Mouse (Mus musculus): ENCODE measurements around the gene Rbm48. TPM values are rescaled to one million over a fixed set of nuclear protein-coding genes. Genes with fewer than 3 reads are reported as not detected.

Rbm48 gene
- 4.1 and 4.6 TPM in 2 replicates for polyA plus RNA-seq (2015; fragmentation: Nextera tagmentation; extraction: Ambion mirVana)

DNA sequence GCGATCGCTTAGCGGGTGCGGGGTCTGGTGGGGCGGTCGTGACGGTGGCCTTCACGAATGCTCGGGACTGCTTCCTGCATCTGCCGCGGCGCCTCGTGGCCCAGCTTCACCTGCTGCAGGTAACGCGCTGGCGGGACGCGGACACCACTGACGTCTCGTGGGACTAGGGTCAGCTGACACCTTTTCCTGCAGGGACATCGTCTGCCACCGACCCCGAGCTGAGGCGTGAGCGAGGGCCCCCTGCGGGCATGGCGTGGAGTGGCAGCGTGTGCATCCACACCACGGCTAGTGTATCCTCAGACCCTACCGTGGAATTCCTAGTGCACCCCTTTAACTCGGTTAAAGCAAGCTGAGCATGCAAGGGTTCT is at the start of gene Rbm48:
TSS of gene Rbm48 (minus strand) at position 187 of the 368 bp plus-strand sequence.
- Histone ChIP-seq H3K4me1 (ENCODE audit: insufficient read depth) (peaks cover 13% of the 10 kb centered on the region), H3K9ac (replicated peaks) (peak within 1 kb of the TSS; percentile 78), H3K27me3 (ENCODE audit: insufficient read depth, low read length) (no peaks in the 10 kb centered on the region), H3K27ac (ENCODE audit: low read depth) (peak within 1 kb of the TSS; percentile 84), H3K36me3 (replicated peaks; ENCODE audit: insufficient read depth, low read length) (peaks cover 5% of the 10 kb centered on the region; the same call in 1 of the 2 replicates), H3K4me2 (ENCODE audit: low read depth, low read length) (peak within 1 kb of the TSS; percentile 90), H3K4me3 (ENCODE audit: low read depth, low read length) (peak within 1 kb of the TSS; percentile 88), H3K9me3 (ENCODE audit: low read length) (no peaks in the 10 kb centered on the region)
- TF ChIP-seq CTCF (IDR thresholded peaks at IDR 0.05; ENCODE audit: low read depth), result peak; percentile 81
- no peak for TF ChIP-seq EP300 (IDR thresholded peaks at IDR 0.05; ENCODE audit: low read depth)
- under 1% methylated on average over 31 of the region's 31 CpGs for WGBS (ENCODE audit: insufficient replicate concordance)
- DNase-seq (peak; percentile 84), ATAC-seq (peak; percentile 81)

DNA sequence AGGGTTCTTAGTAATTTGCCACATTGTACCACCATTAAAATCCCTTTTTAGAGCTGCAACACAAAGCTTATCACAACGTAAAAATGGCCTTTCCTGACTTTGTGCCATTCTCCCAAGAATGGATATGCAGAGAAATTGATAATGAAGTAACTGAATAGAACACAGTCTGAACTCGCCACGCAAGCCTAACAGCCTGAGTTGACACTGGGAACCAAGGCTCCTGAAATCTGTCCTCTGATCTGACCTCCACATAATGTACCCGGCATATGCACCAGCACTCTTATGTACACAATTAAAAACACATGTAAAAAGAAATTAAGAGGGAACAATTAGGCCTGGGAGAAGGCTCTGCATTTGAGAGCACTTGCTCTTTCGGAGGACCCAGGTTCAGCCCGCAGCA is 48.9 kb upstream of the Rbm48 start:
- 0 out of 2 replicates have a peak overlapping the region, but pooled peaks have one; percentile 3 for H3K4me2 ChIP-seq (ENCODE audit: low read depth, low read length)
- no peaks in the 10 kb centered on the region for H3K27me3 ChIP-seq (ENCODE audit: insufficient read depth, low read length)
- H3K36me3 ChIP-seq (replicated peaks; ENCODE audit: insufficient read depth, low read length), result peaks cover 25% of the 10 kb centered on the region
- H3K4me3 ChIP-seq (ENCODE audit: low read depth, low read length), result no peak overlapping the region
- no peak for DNase-seq
- no peak overlapping the region for H3K27ac ChIP-seq (ENCODE audit: low read depth)
- no peak for ATAC-seq
- 82% methylated on average over 6 of the region's 6 CpGs for WGBS (ENCODE audit: insufficient replicate concordance)
- H3K9me3 ChIP-seq (ENCODE audit: low read length), result no peaks in the 10 kb centered on the region
- no peak for TF ChIP-seq EP300 (IDR thresholded peaks at IDR 0.05; ENCODE audit: low read depth)
- no peak for TF ChIP-seq CTCF (IDR thresholded peaks at IDR 0.05; ENCODE audit: low read depth)
- H3K9ac ChIP-seq (replicated peaks), result no peak overlapping the region
- H3K4me1 ChIP-seq (ENCODE audit: insufficient read depth), result peaks cover 10% of the 10 kb centered on the region; the same call in 1 of the 2 replicates

DNA sequence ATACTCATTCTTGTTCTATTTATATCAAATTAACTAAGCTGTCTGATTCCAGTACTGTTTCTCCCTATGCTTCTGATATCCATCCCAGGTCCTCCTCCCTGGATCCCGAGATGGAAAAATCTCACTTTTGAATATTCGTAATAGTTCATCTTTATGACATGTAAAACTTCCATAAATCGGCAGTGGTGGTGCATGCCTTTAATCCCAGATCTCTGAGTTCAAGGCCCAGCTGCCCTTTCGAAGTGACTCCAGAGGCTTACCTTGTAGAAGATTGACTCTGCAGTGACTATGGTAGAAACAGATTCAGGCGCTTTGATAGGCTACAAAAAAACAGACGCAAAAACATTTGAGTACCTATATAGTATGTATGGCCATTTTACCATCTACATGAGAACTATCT is 48.2 kb upstream of the Rbm48 start:
- H3K4me3 ChIP-seq (ENCODE audit: low read depth, low read length), result no peak overlapping the region
- 90% methylated on average over 6 of the region's 6 CpGs for WGBS (ENCODE audit: insufficient replicate concordance)
- no peak overlapping the region for H3K9ac ChIP-seq (replicated peaks)

DNA sequence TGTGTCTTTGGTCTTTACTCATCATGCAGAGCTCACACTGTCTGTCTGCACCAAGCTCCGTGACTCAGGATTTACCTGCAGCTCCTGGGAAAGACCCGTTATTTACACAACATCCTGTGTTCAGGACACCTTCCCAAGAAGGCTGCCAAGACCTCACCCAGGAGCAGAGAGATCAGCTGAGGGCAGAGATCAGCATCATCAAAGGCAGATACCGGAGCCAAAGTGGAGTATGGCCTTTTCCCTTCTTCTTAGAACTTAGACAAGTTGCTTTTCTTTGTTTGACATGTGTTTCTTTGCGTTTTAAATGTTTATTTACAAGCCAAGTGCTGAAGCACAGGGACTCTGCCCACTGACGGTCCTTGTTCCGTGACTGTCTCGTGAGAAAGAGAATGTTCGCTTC is 38.9 kb upstream of the Rbm48 start:
- Histone ChIP-seq H3K27ac (ENCODE audit: low read depth) (no peak overlapping the region), H3K4me1 (ENCODE audit: insufficient read depth) (no peaks in the 10 kb centered on the region), H3K9ac (replicated peaks) (no peak overlapping the region), H3K4me2 (ENCODE audit: low read depth, low read length) (no peak overlapping the region), H3K36me3 (replicated peaks; ENCODE audit: insufficient read depth, low read length) (peaks cover 21% of the 10 kb centered on the region), H3K4me3 (ENCODE audit: low read depth, low read length) (no peak overlapping the region), H3K9me3 (ENCODE audit: low read length) (no peaks in the 10 kb centered on the region), H3K27me3 (ENCODE audit: insufficient read depth, low read length) (no peaks in the 10 kb centered on the region)
- no peak for ATAC-seq
- 74% methylated on average over 8 of the region's 8 CpGs for WGBS (ENCODE audit: insufficient replicate concordance)
- no peak for DNase-seq
- TF ChIP-seq CTCF (IDR thresholded peaks at IDR 0.05; ENCODE audit: low read depth) (no peak), EP300 (IDR thresholded peaks at IDR 0.05; ENCODE audit: low read depth) (no peak)

More for the DNA sequence above, 48.2 kb upstream of the Rbm48 start:
- Histone ChIP-seq H3K36me3 (replicated peaks; ENCODE audit: insufficient read depth, low read length) (peaks cover 26% of the 10 kb centered on the region), H3K4me2 (ENCODE audit: low read depth, low read length) (no peak overlapping the region), H3K27me3 (ENCODE audit: insufficient read depth, low read length) (no peaks in the 10 kb centered on the region), H3K27ac (ENCODE audit: low read depth) (no peak overlapping the region), H3K9me3 (ENCODE audit: low read length) (no peaks in the 10 kb centered on the region), H3K4me1 (ENCODE audit: insufficient read depth) (peaks cover 10% of the 10 kb centered on the region; the same call in 1 of the 2 replicates)
- no peak for DNase-seq
- ATAC-seq, result no peak
- TF ChIP-seq EP300 (IDR thresholded peaks at IDR 0.05; ENCODE audit: low read depth) (no peak), CTCF (IDR thresholded peaks at IDR 0.05; ENCODE audit: low read depth) (no peak)

DNA sequence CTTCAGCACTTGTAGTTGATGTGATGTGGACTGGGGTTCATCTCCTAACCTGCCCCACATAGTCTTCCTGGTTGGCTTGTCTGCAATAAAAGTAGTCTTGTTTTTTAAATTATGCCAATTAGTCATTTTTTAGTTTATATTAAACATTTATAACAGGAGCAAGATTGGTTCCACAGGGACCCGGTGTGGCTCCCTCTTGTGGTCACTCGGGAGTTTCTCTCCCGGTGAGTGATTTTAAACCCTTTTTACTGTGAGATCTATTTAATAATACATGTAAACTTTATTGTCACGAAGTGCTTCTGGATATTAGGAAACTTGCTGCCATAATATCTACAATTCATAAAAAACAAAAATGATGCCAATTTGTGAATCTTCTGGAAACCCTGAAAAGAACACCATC is 37.6 kb upstream of the Rbm48 start:
- Histone ChIP-seq H3K4me3 (ENCODE audit: low read depth, low read length) (no peak overlapping the region), H3K27ac (ENCODE audit: low read depth) (no peak overlapping the region), H3K27me3 (ENCODE audit: insufficient read depth, low read length) (no peaks in the 10 kb centered on the region), H3K4me2 (ENCODE audit: low read depth, low read length) (no peak overlapping the region), H3K9ac (replicated peaks) (no peak overlapping the region), H3K36me3 (replicated peaks; ENCODE audit: insufficient read depth, low read length) (peaks cover 22% of the 10 kb centered on the region; the same call in 1 of the 2 replicates), H3K9me3 (ENCODE audit: low read length) (no peaks in the 10 kb centered on the region), H3K4me1 (ENCODE audit: insufficient read depth) (no peaks in the 10 kb centered on the region)
- TF ChIP-seq CTCF (IDR thresholded peaks at IDR 0.05; ENCODE audit: low read depth), result peak; percentile 54
- TF ChIP-seq EP300 (IDR thresholded peaks at IDR 0.05; ENCODE audit: low read depth), result no peak
- no peak for DNase-seq
- WGBS (ENCODE audit: insufficient replicate concordance), result 66% methylated on average over 4 of the region's 4 CpGs
- ATAC-seq, result no peak

DNA sequence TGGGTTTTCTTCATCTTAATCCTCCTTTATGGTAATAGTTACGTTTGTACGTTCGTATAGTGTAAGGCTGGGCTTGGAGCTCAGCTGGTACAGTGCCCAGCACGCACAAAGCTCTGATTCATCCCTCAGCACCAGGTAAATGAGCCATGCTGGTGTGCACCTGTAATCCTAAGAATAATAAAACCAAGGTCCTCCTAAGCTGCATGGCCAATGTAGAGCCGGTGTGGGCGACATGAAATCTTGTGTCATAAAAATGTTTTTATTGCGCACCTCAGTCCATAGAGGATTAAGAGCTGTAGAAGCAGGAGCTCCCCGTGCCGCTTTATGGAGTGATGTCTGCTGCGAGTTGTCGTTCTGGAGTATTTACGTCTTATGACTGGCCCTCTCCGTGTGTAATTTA is 36.9 kb upstream of the Rbm48 start:
- 92% methylated on average over 13 of the region's 13 CpGs for WGBS (ENCODE audit: insufficient replicate concordance)
- ATAC-seq, result no peak

More for the DNA sequence above, 36.9 kb upstream of the Rbm48 start:
- Histone ChIP-seq H3K27me3 (ENCODE audit: insufficient read depth, low read length) (no peaks in the 10 kb centered on the region), H3K4me2 (ENCODE audit: low read depth, low read length) (no peak overlapping the region), H3K36me3 (replicated peaks; ENCODE audit: insufficient read depth, low read length) (peaks cover 22% of the 10 kb centered on the region; the same call in 1 of the 2 replicates), H3K4me3 (ENCODE audit: low read depth, low read length) (no peak overlapping the region), H3K9me3 (ENCODE audit: low read length) (no peaks in the 10 kb centered on the region), H3K27ac (ENCODE audit: low read depth) (no peak overlapping the region), H3K4me1 (ENCODE audit: insufficient read depth) (no peaks in the 10 kb centered on the region), H3K9ac (replicated peaks) (no peak overlapping the region)
- TF ChIP-seq CTCF (IDR thresholded peaks at IDR 0.05; ENCODE audit: low read depth), result no peak
- no peak for TF ChIP-seq EP300 (IDR thresholded peaks at IDR 0.05; ENCODE audit: low read depth)
- DNase-seq, result no peak

All from liver, postnatal 0 days (tissue).